Mouse (Mus musculus) lung, embryonic 14.5 days (tissue): ENCODE measurements around the gene Prcp. TPM values are rescaled to one million over a fixed set of nuclear protein-coding genes. Genes with fewer than 3 reads are reported as not detected.
A peak's percentile ranks its signal among the peaks of the same experiment; 100 is the strongest.

Source experiments
- ATAC-seq: fragments of 200-750 bp; cut with Nextera tagmentation; 2 replicates; pipeline ENCODE4 v1.8.0; 2017; ENCODE audit warnings: mild to moderate bottlenecking, moderate TSS enrichment, moderate library complexity; ENCODE audit not compliant: insufficient read depth
- DNase-seq: peaks from one replicate; pipeline ENCODE4 v3.0.0-alpha.2; 2015
- H3K27ac ChIP-seq: fragments of 300-500 bp; sonication (generic); 2 replicates; pipeline ENCODE4 v1.5.1; 2014; ENCODE audit warnings: low read depth, mild to moderate bottlenecking, moderate library complexity
- H3K27me3 ChIP-seq: fragments of 300-500 bp; sonication (generic); 2 replicates; pipeline ENCODE4 v1.6.1; 2014; ENCODE audit warnings: low read length, control low read depth; ENCODE audit not compliant: insufficient read depth
- H3K36me3 ChIP-seq: fragments of 300-500 bp; sonication (generic); 2 replicates; pipeline ENCODE4 v1.6.1; 2014; ENCODE audit warnings: control low read depth; ENCODE audit not compliant: insufficient read depth
- H3K4me1 ChIP-seq: fragments of 300-500 bp; sonication (generic); 2 replicates; pipeline ENCODE4 v1.6.1; 2014; ENCODE audit warnings: antibody characterized with exemption, control low read depth; ENCODE audit not compliant: insufficient read depth
- H3K4me2 ChIP-seq: fragments of 300-500 bp; sonication (generic); 2 replicates; pipeline ENCODE4 v1.6.1; 2014; ENCODE audit warnings: mild to moderate bottlenecking
- H3K4me3 ChIP-seq: fragments of 300-500 bp; sonication (generic); 2 replicates; pipeline ENCODE4 v1.5.1; 2014; ENCODE audit warnings: low read depth, low read length
- H3K9ac ChIP-seq: fragments of 300-500 bp; sonication (generic); 2 replicates; pipeline ENCODE4 v1.6.1; 2014
- H3K9me3 ChIP-seq: fragments of 300-500 bp; sonication (generic); 2 replicates; pipeline ENCODE4 v1.6.1; 2016; ENCODE audit warnings: low read depth, low read length, control low read depth
- CTCF ChIP-seq: IDR thresholded peaks from 2 replicates; pipeline ENCODE4 v1.5.1; 2016; ENCODE audit warnings: antibody characterized with exemption, low read depth
- WGBS: fragments of 180-500 bp; shearing (Covaris S2); extraction: QIAGEN DNeasy Blood & Tissue Kit; methylation state at CpG from one replicate; pipeline ENCODE4 v1.1.7; 2014; 5-methylcytosine and 5-hydroxymethylcytosine counted together
- polyA plus RNA-seq: library from polyadenylated mRNA; unstranded; fragments of >200 nt; fragmentation: Nextera tagmentation; extraction: Ambion mirVana; gene quantifications from 2 replicates; pipeline ENCODE4 v1.2.1, GENCODE M21; 2014

The Prcp gene
- polyA plus RNA-seq: 42.2 and 44.2 TPM in 2 replicates

DNA sequence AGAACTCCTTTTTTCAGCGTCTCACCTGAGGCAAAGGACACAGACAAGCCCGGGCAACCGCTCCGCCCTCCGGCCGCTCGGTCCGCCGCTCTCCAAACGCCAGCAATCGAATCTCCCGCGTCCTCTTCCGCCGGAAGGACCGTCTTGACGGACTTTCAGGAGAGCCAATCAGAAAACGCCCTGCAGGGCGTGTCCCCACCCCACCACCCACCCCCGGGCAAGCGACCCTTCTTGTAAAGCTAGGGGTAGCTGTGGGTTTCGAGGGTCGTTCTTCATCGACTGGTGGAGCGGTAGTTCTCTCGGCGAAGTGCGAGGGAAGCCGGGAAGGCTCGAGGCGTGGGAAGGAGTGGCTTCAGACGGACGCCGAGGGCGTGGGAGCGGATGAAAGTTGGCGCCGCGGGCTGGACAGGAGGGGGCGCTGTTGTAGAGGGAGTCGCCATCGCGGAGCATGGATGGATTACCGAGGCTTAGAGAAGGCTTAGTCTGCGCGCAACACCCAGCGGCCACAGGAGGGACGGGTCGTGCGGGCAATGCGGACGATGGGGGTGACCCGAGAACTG, at the start of gene Prcp, which contains the start of gene Ddias:
Gene Prcp (plus strand): TSS at position 355 of the 560 bp plus-strand sequence.
Gene Ddias (minus strand): TSS at position 132 of the 560 bp plus-strand sequence.
- peak within 1 kb of the TSS; percentile 77 for H3K4me2 ChIP-seq
- H3K36me3 ChIP-seq: no peaks in the 10 kb centered on the region
- TF ChIP-seq CTCF: peak; percentile 98
- H3K9ac ChIP-seq: peak within 1 kb of the TSS; percentile 78
- peak within 1 kb of the TSS; percentile 63 for H3K4me3 ChIP-seq
- peak within 1 kb of the TSS; percentile 99 for H3K27ac ChIP-seq
- peaks cover 9% of the 10 kb centered on the region; the same call in 1 of the 2 replicates for H3K4me1 ChIP-seq
- peak; percentile 98 for DNase-seq
- H3K27me3 ChIP-seq: no peaks in the 10 kb centered on the region
- no peaks in the 10 kb centered on the region for H3K9me3 ChIP-seq
- whole genome bisulfite sequencing: under 1% methylated on average over 53 of the region's 53 CpGs
- peak; percentile 87 for ATAC-seq

- no peak for DNase-seq
- H3K27me3 ChIP-seq: no peaks in the 10 kb centered on the region
- TF ChIP-seq CTCF: no peak
- H3K4me2 ChIP-seq: no peak overlapping the region
- 78% methylated on average over 3 of the region's 3 CpGs for whole genome bisulfite sequencing
- H3K9ac ChIP-seq: no peak overlapping the region
- H3K27ac ChIP-seq: no peak overlapping the region
- peaks cover 11% of the 10 kb centered on the region for H3K4me1 ChIP-seq
- no peak overlapping the region for H3K4me3 ChIP-seq
- H3K9me3 ChIP-seq: no peaks in the 10 kb centered on the region
- no peaks in the 10 kb centered on the region for H3K36me3 ChIP-seq
- no peak for ATAC-seq
These were observed 48.0 kb upstream of the Prcp start for GRCm38 (mm10) chr7:92826248-92826647.

- H3K9me3 ChIP-seq: no peaks in the 10 kb centered on the region
- WGBS: 52% methylated on average over 3 of the region's 3 CpGs
- no peak overlapping the region for H3K9ac ChIP-seq
- peak; percentile 46 for TF ChIP-seq CTCF
- ATAC-seq: no peak
- no peak overlapping the region for H3K27ac ChIP-seq
- DNase-seq: peak; percentile 34
- no peaks in the 10 kb centered on the region for H3K36me3 ChIP-seq
- no peak overlapping the region for H3K4me2 ChIP-seq
- H3K4me1 ChIP-seq: peaks cover 2% of the 10 kb centered on the region
- H3K4me3 ChIP-seq: no peak overlapping the region
- no peaks in the 10 kb centered on the region for H3K27me3 ChIP-seq
These were observed 46.3 kb upstream of the Prcp start for GRCm38 (mm10) chr7:92827981-92828380.

- Histone ChIP-seq H3K36me3 (no peaks in the 10 kb centered on the region), H3K4me2 (no peak overlapping the region), H3K27me3 (no peaks in the 10 kb centered on the region), H3K9me3 (no peaks in the 10 kb centered on the region), H3K9ac (no peak overlapping the region), H3K4me1 (no peaks in the 10 kb centered on the region), H3K4me3 (no peak overlapping the region), H3K27ac (no peak overlapping the region)
- 84% methylated on average over 6 of the region's 6 CpGs for WGBS
- ATAC-seq (no peak), DNase-seq (no peak)
- no peak for TF ChIP-seq CTCF
These were observed 41.9 kb upstream of the Prcp start for GRCm38 (mm10) chr7:92832395-92832794.

DNA sequence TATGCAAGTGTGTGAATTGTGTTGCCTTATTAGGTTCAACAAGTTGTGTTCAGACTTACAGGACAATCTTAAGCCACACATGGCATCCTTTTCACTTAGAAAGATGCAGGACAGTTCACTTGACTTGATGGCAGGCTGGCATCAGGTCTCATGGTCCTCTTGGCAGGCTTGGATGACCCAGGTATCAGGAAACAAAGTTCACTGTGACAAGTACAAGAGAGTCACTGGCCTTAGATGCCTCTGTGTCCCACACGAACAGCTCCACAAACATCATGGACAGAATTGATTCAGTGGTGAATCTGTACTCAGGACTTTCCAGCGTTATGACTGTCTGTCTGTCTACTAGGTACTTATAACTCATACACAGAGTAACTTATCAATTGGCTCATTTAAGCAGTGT, 39.9 kb upstream of the Prcp start:
- no peaks in the 10 kb centered on the region for H3K36me3 ChIP-seq
- H3K27me3 ChIP-seq: no peaks in the 10 kb centered on the region
- no peak overlapping the region for H3K4me2 ChIP-seq
- DNase-seq: no peak
- no peaks in the 10 kb centered on the region for H3K4me1 ChIP-seq
- ATAC-seq: no peak
- no peak for TF ChIP-seq CTCF
- no peak overlapping the region for H3K4me3 ChIP-seq
- H3K9ac ChIP-seq: no peak overlapping the region
- no peaks in the 10 kb centered on the region for H3K9me3 ChIP-seq
- 75% methylated on average over 2 of the region's 2 CpGs for WGBS
- no peak overlapping the region for H3K27ac ChIP-seq

- Histone ChIP-seq H3K4me2 (no peak overlapping the region), H3K9ac (no peak overlapping the region), H3K4me1 (no peaks in the 10 kb centered on the region), H3K4me3 (no peak overlapping the region), H3K27ac (no peak overlapping the region), H3K27me3 (no peaks in the 10 kb centered on the region), H3K36me3 (no peaks in the 10 kb centered on the region), H3K9me3 (no peaks in the 10 kb centered on the region)
- DNase-seq (no peak), ATAC-seq (no peak)
- 70% methylated on average over 3 of the region's 3 CpGs for WGBS
- no peak for TF ChIP-seq CTCF
These were observed 37.8 kb upstream of the Prcp start for GRCm38 (mm10) chr7:92836447-92836846.

DNA sequence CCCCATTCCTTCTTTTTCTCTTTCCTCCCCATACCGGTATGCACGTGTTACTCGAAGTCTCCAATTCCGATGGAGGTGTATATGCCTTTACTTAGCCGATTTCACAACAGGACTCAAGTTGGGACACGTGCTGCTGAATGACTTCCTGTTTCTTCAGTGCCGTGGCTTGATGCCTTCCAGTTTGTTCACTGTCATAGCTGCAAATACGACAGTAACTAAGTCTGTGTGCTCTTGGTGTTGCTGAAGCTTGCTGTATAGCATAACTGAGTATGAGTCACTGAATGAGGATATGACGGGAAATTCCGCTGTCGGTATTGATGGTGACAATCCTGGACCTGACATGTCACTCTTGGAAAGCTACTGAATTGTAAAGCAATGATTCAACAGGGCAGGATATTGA, 37.0 kb upstream of the Prcp start:
- ATAC-seq: no peak
- Histone ChIP-seq H3K27ac (no peak overlapping the region), H3K4me2 (no peak overlapping the region), H3K36me3 (no peaks in the 10 kb centered on the region), H3K4me1 (no peaks in the 10 kb centered on the region), H3K9me3 (no peaks in the 10 kb centered on the region), H3K9ac (no peak overlapping the region), H3K27me3 (no peaks in the 10 kb centered on the region), H3K4me3 (no peak overlapping the region)
- DNase-seq: no peak
- 76% methylated on average over 11 of the region's 11 CpGs for WGBS
- TF ChIP-seq CTCF: no peak
